Mouse (Mus musculus): ENCODE results near the gene Fscn2. TPM values are rescaled to one million over a fixed set of nuclear protein-coding genes. Genes with fewer than 3 reads are reported as not detected.

The Fscn2 gene
- total and polyA plus RNA-seq, 2 experiments from 2014 or later = 0.29 to 2.0 TPM

GRCm38 (mm10) chr11:120381157-120381556, 19.8 kb downstream of the Fscn2 start:
- ATAC-seq (no peak), DNase-seq (no peak)
- peaks cover 65% of the 10 kb centered on the region for H3K36me3 ChIP-seq (ENCODE audit: insufficient read depth)
- H3K27me3 ChIP-seq (ENCODE audit: insufficient read depth, low read length) = no peaks in the 10 kb centered on the region
- no peak overlapping the region for H3K27ac ChIP-seq (ENCODE audit: low read depth, low read length)
- no peak overlapping the region for H3K4me2 ChIP-seq (ENCODE audit: low read depth)
- no peak overlapping the region for H3K4me3 ChIP-seq (ENCODE audit: low read depth, low read length)
- H3K4me1 ChIP-seq (ENCODE audit: insufficient read depth) = peaks cover 11% of the 10 kb centered on the region; the same call in 1 of the 2 replicates
- H3K9ac ChIP-seq = no peak overlapping the region
- 87% methylated on average over 4 of the region's 4 CpGs for WGBS
- no peaks in the 10 kb centered on the region for H3K9me3 ChIP-seq (ENCODE audit: low read length)
- no peak for TF ChIP-seq CTCF (IDR thresholded peaks at IDR 0.05; ENCODE audit: low read depth)

DNA sequence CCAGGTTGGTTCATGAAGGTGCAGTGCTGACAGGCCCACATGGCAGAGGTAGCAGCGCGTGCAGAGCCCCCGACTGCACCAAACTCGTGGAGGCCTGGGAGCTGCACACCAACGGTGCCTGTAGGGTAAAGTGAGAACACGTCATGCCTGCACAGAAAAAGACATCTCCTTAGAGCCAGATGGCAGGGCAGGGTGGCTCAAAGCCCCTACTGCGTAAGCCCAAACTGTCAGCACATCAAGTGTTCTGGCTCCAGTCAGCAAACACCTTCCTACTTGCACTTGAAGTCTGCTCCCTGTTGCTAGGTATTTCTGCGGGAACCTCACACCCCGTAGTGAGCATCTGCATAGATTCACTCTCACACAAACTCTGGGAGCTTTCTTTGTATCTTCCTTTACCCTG, 21.2 kb downstream of the Fscn2 start:
- Histone ChIP-seq H3K27me3 (ENCODE audit: insufficient read depth, low read length) (no peaks in the 10 kb centered on the region), H3K27ac (ENCODE audit: low read depth, low read length) (no peak overlapping the region), H3K4me1 (ENCODE audit: insufficient read depth) (peaks cover 5% of the 10 kb centered on the region; the same call in 1 of the 2 replicates), H3K9me3 (ENCODE audit: low read length) (no peaks in the 10 kb centered on the region), H3K4me3 (ENCODE audit: low read depth, low read length) (no peak overlapping the region), H3K9ac (no peak overlapping the region), H3K4me2 (ENCODE audit: low read depth) (no peak overlapping the region), H3K36me3 (ENCODE audit: insufficient read depth) (peaks cover 66% of the 10 kb centered on the region)
- TF ChIP-seq CTCF (IDR thresholded peaks at IDR 0.05; ENCODE audit: low read depth) = no peak
- ATAC-seq (no peak), DNase-seq (no peak)
- WGBS = 86% methylated on average over 9 of the region's 9 CpGs

GRCm38 (mm10) chr11:120386632-120387031, 25.3 kb downstream of the Fscn2 start:
- Histone ChIP-seq H3K27ac (ENCODE audit: low read depth, low read length) (no peak overlapping the region), H3K4me3 (ENCODE audit: low read depth, low read length) (no peak overlapping the region), H3K27me3 (ENCODE audit: insufficient read depth, low read length) (no peaks in the 10 kb centered on the region), H3K4me2 (ENCODE audit: low read depth) (no peak overlapping the region), H3K9me3 (ENCODE audit: low read length) (no peaks in the 10 kb centered on the region), H3K4me1 (ENCODE audit: insufficient read depth) (no peaks in the 10 kb centered on the region), H3K9ac (no peak overlapping the region), H3K36me3 (ENCODE audit: insufficient read depth) (peaks cover 67% of the 10 kb centered on the region)
- TF ChIP-seq CTCF (IDR thresholded peaks at IDR 0.05; ENCODE audit: low read depth) = no peak
- 89% methylated on average over 6 of the region's 6 CpGs for WGBS
- no peak for ATAC-seq
- DNase-seq = no peak

DNA sequence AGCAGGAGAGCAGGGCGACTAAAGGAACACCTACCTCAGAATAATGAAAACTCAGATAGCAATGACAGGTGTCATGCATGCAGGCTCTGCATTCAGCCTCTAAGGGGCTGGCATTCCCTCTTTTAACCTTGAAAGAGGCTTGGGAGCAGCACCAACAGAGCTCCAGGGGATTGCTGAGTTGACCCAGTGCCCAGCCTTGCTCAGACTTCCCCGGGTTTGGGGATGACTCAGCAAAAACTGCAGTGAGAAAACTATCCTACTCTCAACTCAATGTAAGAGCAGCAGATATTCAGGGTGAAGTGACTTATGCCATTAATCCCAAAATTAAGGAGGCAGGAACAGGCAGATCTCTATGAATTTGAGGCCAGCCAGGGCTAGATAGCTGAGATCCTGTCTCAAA, 25.8 kb downstream of the Fscn2 start:
- WGBS = 74% methylated on average over 2 of the region's 2 CpGs
- H3K36me3 ChIP-seq (ENCODE audit: insufficient read depth) = peaks cover 62% of the 10 kb centered on the region
- no peak for DNase-seq
- no peak overlapping the region for H3K27ac ChIP-seq (ENCODE audit: low read depth, low read length)
- no peaks in the 10 kb centered on the region for H3K27me3 ChIP-seq (ENCODE audit: insufficient read depth, low read length)
- TF ChIP-seq CTCF (IDR thresholded peaks at IDR 0.05; ENCODE audit: low read depth) = no peak
- no peaks in the 10 kb centered on the region for H3K9me3 ChIP-seq (ENCODE audit: low read length)
- no peak overlapping the region for H3K4me3 ChIP-seq (ENCODE audit: low read depth, low read length)
- no peak overlapping the region for H3K9ac ChIP-seq
- no peak for ATAC-seq
- no peaks in the 10 kb centered on the region for H3K4me1 ChIP-seq (ENCODE audit: insufficient read depth)
- no peak overlapping the region for H3K4me2 ChIP-seq (ENCODE audit: low read depth)

GRCm38 (mm10) chr11:120388580-120388979, 27.2 kb downstream of the Fscn2 start:
- 92% methylated on average over 9 of the region's 9 CpGs for WGBS
- peaks cover 60% of the 10 kb centered on the region for H3K36me3 ChIP-seq (ENCODE audit: insufficient read depth)
- no peak for TF ChIP-seq CTCF (IDR thresholded peaks at IDR 0.05; ENCODE audit: low read depth)
- no peaks in the 10 kb centered on the region for H3K4me1 ChIP-seq (ENCODE audit: insufficient read depth)
- no peak overlapping the region for H3K9ac ChIP-seq
- no peak overlapping the region for H3K4me3 ChIP-seq (ENCODE audit: low read depth, low read length)
- H3K9me3 ChIP-seq (ENCODE audit: low read length) = no peaks in the 10 kb centered on the region
- ATAC-seq = no peak
- no peaks in the 10 kb centered on the region for H3K27me3 ChIP-seq (ENCODE audit: insufficient read depth, low read length)
- no peak overlapping the region for H3K27ac ChIP-seq (ENCODE audit: low read depth, low read length)
- no peak overlapping the region for H3K4me2 ChIP-seq (ENCODE audit: low read depth)
- no peak for DNase-seq

GRCm38 (mm10) chr11:120395661-120396060, 34.3 kb downstream of the Fscn2 start:
- no peak overlapping the region for H3K4me2 ChIP-seq (ENCODE audit: low read depth)

DNA sequence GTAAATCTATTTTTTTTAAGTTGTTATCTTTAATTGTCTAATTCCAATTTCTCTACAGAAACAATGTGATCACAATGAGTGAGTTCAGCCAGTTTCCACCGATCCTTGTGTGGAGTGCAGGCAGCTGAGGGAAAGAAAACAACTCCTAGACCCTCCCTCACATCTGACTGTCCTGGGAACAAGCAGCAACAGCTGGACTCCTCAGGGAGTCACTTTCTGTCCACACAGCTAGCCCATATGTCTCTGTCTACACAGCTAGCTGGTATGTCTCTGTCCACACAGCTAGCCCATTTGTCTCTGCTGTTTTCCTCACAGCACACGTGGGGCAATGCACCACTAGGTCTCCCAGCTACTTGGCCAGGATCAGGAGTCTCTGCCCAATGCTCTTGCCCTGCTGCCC, 36.3 kb downstream of the Fscn2 start:
- Histone ChIP-seq H3K4me3 (ENCODE audit: low read depth, low read length) (no peak overlapping the region), H3K4me1 (ENCODE audit: insufficient read depth) (no peaks in the 10 kb centered on the region), H3K27ac (ENCODE audit: low read depth, low read length) (no peak overlapping the region), H3K9me3 (ENCODE audit: low read length) (no peaks in the 10 kb centered on the region), H3K36me3 (ENCODE audit: insufficient read depth) (peaks cover 59% of the 10 kb centered on the region), H3K27me3 (ENCODE audit: insufficient read depth, low read length) (no peaks in the 10 kb centered on the region), H3K4me2 (ENCODE audit: low read depth) (no peak overlapping the region), H3K9ac (no peak overlapping the region)
- ATAC-seq = no peak
- WGBS = 83% methylated on average over 2 of the region's 2 CpGs
- no peak for TF ChIP-seq CTCF (IDR thresholded peaks at IDR 0.05; ENCODE audit: low read depth)
- DNase-seq = no peak

More at GRCm38 (mm10) chr11:120395661-120396060, 34.3 kb downstream of the Fscn2 start:
- no peak for TF ChIP-seq CTCF (IDR thresholded peaks at IDR 0.05; ENCODE audit: low read depth)
- 88% methylated on average over 4 of the region's 4 CpGs for WGBS
- Histone ChIP-seq H3K4me1 (ENCODE audit: insufficient read depth) (no peaks in the 10 kb centered on the region), H3K4me3 (ENCODE audit: low read depth, low read length) (no peak overlapping the region), H3K27ac (ENCODE audit: low read depth, low read length) (no peak overlapping the region), H3K36me3 (ENCODE audit: insufficient read depth) (peaks cover 54% of the 10 kb centered on the region), H3K9me3 (ENCODE audit: low read length) (no peaks in the 10 kb centered on the region), H3K27me3 (ENCODE audit: insufficient read depth, low read length) (no peaks in the 10 kb centered on the region), H3K9ac (no peak overlapping the region)
- no peak for ATAC-seq
- DNase-seq = no peak

- 97% methylated on average over 2 of the region's 2 CpGs for WGBS
- Histone ChIP-seq H3K9me3 (ENCODE audit: low read length) (no peaks in the 10 kb centered on the region), H3K9ac (no peak overlapping the region), H3K36me3 (ENCODE audit: insufficient read depth) (peaks cover 66% of the 10 kb centered on the region), H3K27me3 (ENCODE audit: insufficient read depth, low read length) (no peaks in the 10 kb centered on the region), H3K4me1 (ENCODE audit: insufficient read depth) (no peaks in the 10 kb centered on the region), H3K27ac (ENCODE audit: low read depth, low read length) (no peak overlapping the region), H3K4me3 (ENCODE audit: low read depth, low read length) (no peak overlapping the region), H3K4me2 (ENCODE audit: low read depth) (no peak overlapping the region)
- DNase-seq = no peak
- no peak for TF ChIP-seq CTCF (IDR thresholded peaks at IDR 0.05; ENCODE audit: low read depth)
- ATAC-seq = no peak
Observed at GRCm38 (mm10) chr11:120399319-120399718, 38.0 kb downstream of the Fscn2 start.
